Mouse (Mus musculus) forebrain, embryonic 16.5 days (tissue): ENCODE measurements around the gene Fbxw21. TPM values are rescaled to one million over a fixed set of nuclear protein-coding genes. Genes with fewer than 3 reads are reported as not detected.

Experiments
- ATAC-seq: fragments of 200-750 bp; cut with Nextera tagmentation; 2 replicates; pipeline ENCODE4 v1.8.0; 2017; ENCODE audit warnings: mild to moderate bottlenecking, moderate library complexity
- H3K27ac ChIP-seq: fragments of 300-500 bp; sonication (generic); 2 replicates; pipeline ENCODE4 v1.5.1; 2014; ENCODE audit warnings: low read length, control low read depth
- H3K27me3 ChIP-seq: fragments of 300-500 bp; sonication (generic); replicated peaks from 2 replicates; pipeline ENCODE4 v1.6.1; 2014; ENCODE audit warnings: low read length; ENCODE audit not compliant: control insufficient read depth, insufficient read depth
- H3K36me3 ChIP-seq: fragments of 300-500 bp; sonication (generic); 2 replicates; pipeline ENCODE4 v1.6.1; 2014; ENCODE audit not compliant: control insufficient read depth, insufficient read depth
- H3K4me1 ChIP-seq: fragments of 300-500 bp; sonication (generic); replicated peaks from 2 replicates; pipeline ENCODE4 v1.6.1; 2014; ENCODE audit warnings: low read length; ENCODE audit not compliant: control insufficient read depth, insufficient read depth
- H3K4me2 ChIP-seq: fragments of 300-500 bp; sonication (generic); 2 replicates; pipeline ENCODE4 v1.6.1; 2014; ENCODE audit warnings: mild to moderate bottlenecking, low read length, control low read depth
- H3K4me3 ChIP-seq: fragments of 300-500 bp; sonication (generic); replicated peaks from 2 replicates; pipeline ENCODE4 v1.5.1; 2014; ENCODE audit warnings: mild to moderate bottlenecking, low read length, control low read depth
- H3K9ac ChIP-seq: fragments of 300-500 bp; sonication (generic); replicated peaks from 2 replicates; pipeline ENCODE4 v1.6.1; 2014; ENCODE audit warnings: low read depth, low read length, control low read depth
- H3K9me3 ChIP-seq: fragments of 300-500 bp; sonication (generic); 2 replicates; pipeline ENCODE4 v1.6.1; 2016; ENCODE audit warnings: low read length; ENCODE audit not compliant: control insufficient read depth
- WGBS: fragments of 180-500 bp; shearing (Covaris S2); extraction: QIAGEN DNeasy Blood & Tissue Kit; methylation state at CpG from one replicate; pipeline ENCODE4 v1.1.7; 2014; 5-methylcytosine and 5-hydroxymethylcytosine counted together
- polyA plus RNA-seq: library from polyadenylated mRNA; unstranded; fragments of >200 nt; fragmentation: Nextera tagmentation; extraction: Ambion mirVana; gene quantifications from 2 replicates; pipeline ENCODE4 v1.2.1, GENCODE M21; 2015

The Fbxw21 gene
- polyA plus RNA-seq, 1 experiment from 2014 or later: not detected

- no peaks in the 10 kb centered on the region for H3K9me3 ChIP-seq
- peak overlapping the region; percentile 100 for H3K27ac ChIP-seq
- 0 out of 2 replicates have a peak, but pooled peaks cover 2% of the 10 kb centered on the region for H3K36me3 ChIP-seq
- WGBS: 9% methylated on average over 6 of the region's 6 CpGs
- peak overlapping the region; percentile 93 for H3K9ac ChIP-seq
- H3K4me3 ChIP-seq: peak overlapping the region; percentile 70
- H3K27me3 ChIP-seq: no peaks in the 10 kb centered on the region
- H3K4me1 ChIP-seq: peaks cover 46% of the 10 kb centered on the region
- ATAC-seq: no peak
- peak overlapping the region; percentile 95 for H3K4me2 ChIP-seq
Observed at GRCm38 (mm10) chr9:109096856-109097255, 65.0 kb downstream of the Fbxw21 start.

- Histone ChIP-seq H3K4me1 (peaks cover 46% of the 10 kb centered on the region), H3K4me2 (peak overlapping the region; percentile 95), H3K27me3 (no peaks in the 10 kb centered on the region), H3K36me3 (0 out of 2 replicates have a peak, but pooled peaks cover 2% of the 10 kb centered on the region), H3K27ac (peak overlapping the region; percentile 100), H3K4me3 (peak overlapping the region; percentile 70), H3K9ac (peak overlapping the region; percentile 93), H3K9me3 (no peaks in the 10 kb centered on the region)
- ATAC-seq: peak; percentile 21
- 1% methylated on average over 9 of the region's 9 CpGs for WGBS
Observed at GRCm38 (mm10) chr9:109096251-109096661, 65.6 kb downstream of the Fbxw21 start.

GRCm38 (mm10) chr9:109095137-109095982 is 66.5 kb downstream of the Fbxw21 start, which contains the start of gene Plxnb1:
Plxnb1 (plus strand) TSS chr9:109095389.
- Histone ChIP-seq H3K27me3 (no peaks in the 10 kb centered on the region), H3K27ac (peak within 1 kb of the TSS; percentile 100), H3K9me3 (no peaks in the 10 kb centered on the region), H3K36me3 (0 out of 2 replicates have a peak, but pooled peaks cover 2% of the 10 kb centered on the region), H3K4me3 (peak within 1 kb of the TSS; percentile 70), H3K4me2 (peak within 1 kb of the TSS; percentile 95), H3K4me1 (peaks cover 46% of the 10 kb centered on the region), H3K9ac (peak within 1 kb of the TSS; percentile 93)
- peak; percentile 78 for ATAC-seq
- 0% methylated on average over 88 of the region's 102 CpGs for WGBS

- peak overlapping the region; percentile 95 for H3K4me2 ChIP-seq
- WGBS: under 1% methylated on average over 21 of the region's 21 CpGs
- ATAC-seq: no peak; the same call in 1 of the 2 replicates
- peak overlapping the region; percentile 93 for H3K9ac ChIP-seq
- H3K4me1 ChIP-seq: peaks cover 46% of the 10 kb centered on the region
- no peaks in the 10 kb centered on the region for H3K36me3 ChIP-seq
- H3K9me3 ChIP-seq: no peaks in the 10 kb centered on the region
- peak overlapping the region; percentile 70 for H3K4me3 ChIP-seq
- peak overlapping the region; percentile 100 for H3K27ac ChIP-seq
- no peaks in the 10 kb centered on the region for H3K27me3 ChIP-seq
Observed at GRCm38 (mm10) chr9:109094553-109095136, 67.2 kb downstream of the Fbxw21 start.

- H3K27me3 ChIP-seq: no peaks in the 10 kb centered on the region
- H3K9me3 ChIP-seq: no peaks in the 10 kb centered on the region
- WGBS: 12% methylated on average over 11 of the region's 11 CpGs
- H3K4me2 ChIP-seq: peak overlapping the region; percentile 95
- H3K36me3 ChIP-seq: no peaks in the 10 kb centered on the region
- ATAC-seq: no peak
- peak overlapping the region; percentile 70 for H3K4me3 ChIP-seq
- peak overlapping the region; percentile 100 for H3K27ac ChIP-seq
- peak overlapping the region; percentile 93 for H3K9ac ChIP-seq
- H3K4me1 ChIP-seq: peaks cover 39% of the 10 kb centered on the region
Observed at GRCm38 (mm10) chr9:109093786-109094552, 67.9 kb downstream of the Fbxw21 start.

- H3K4me2 ChIP-seq: no peak overlapping the region
- H3K4me3 ChIP-seq: no peak overlapping the region
- no peak overlapping the region for H3K9ac ChIP-seq
- H3K4me1 ChIP-seq: peaks cover 32% of the 10 kb centered on the region
- no peaks in the 10 kb centered on the region for H3K36me3 ChIP-seq
- H3K9me3 ChIP-seq: no peaks in the 10 kb centered on the region
- no peak overlapping the region for H3K27ac ChIP-seq
- no peak for ATAC-seq
- WGBS: 67% methylated on average over 6 of the region's 6 CpGs
- no peaks in the 10 kb centered on the region for H3K27me3 ChIP-seq
Observed at GRCm38 (mm10) chr9:109092799-109093198, 69.0 kb downstream of the Fbxw21 start.

GRCm38 (mm10) chr9:109091802-109092201 is 70.0 kb downstream of the Fbxw21 start:
- Histone ChIP-seq H3K4me1 (peaks cover 24% of the 10 kb centered on the region), H3K36me3 (no peaks in the 10 kb centered on the region), H3K9me3 (no peaks in the 10 kb centered on the region), H3K4me2 (no peak overlapping the region), H3K27ac (no peak overlapping the region), H3K27me3 (no peaks in the 10 kb centered on the region), H3K9ac (no peak overlapping the region), H3K4me3 (no peak overlapping the region)
- 95% methylated on average over 8 of the region's 8 CpGs for WGBS
- ATAC-seq: no peak

GRCm38 (mm10) chr9:109090446-109090845 is 71.4 kb downstream of the Fbxw21 start:
- Histone ChIP-seq H3K27ac (no peak overlapping the region), H3K4me2 (no peak overlapping the region), H3K4me1 (peaks cover 19% of the 10 kb centered on the region), H3K36me3 (no peaks in the 10 kb centered on the region), H3K9me3 (no peaks in the 10 kb centered on the region), H3K9ac (no peak overlapping the region), H3K4me3 (no peak overlapping the region), H3K27me3 (no peaks in the 10 kb centered on the region)
- 11% methylated on average over 15 of the region's 15 CpGs for WGBS
- no peak for ATAC-seq
